ENCODE assay signal across 7 mouse cellular contexts in genomic region chr10:130280066-130280465, GRCm38 (mm10). TPM values are rescaled to one million over a fixed set of nuclear protein-coding genes. Genes with fewer than 3 reads are reported as not detected.
DNase-seq lines count a peak whose midpoint lies in the region; ATAC-seq and TF ChIP-seq lines count a peak whose summit lies in the region.

TSS of gene Neurod4 (minus strand) at chr10:130280240.

- H3K4me2 ChIP-seq in embryonic facial prominence, embryonic 15.5 days (replicated peaks), result no peak within 1 kb of the TSS
- H3K4me2 ChIP-seq in kidney, embryonic 15.5 days, result no peak within 1 kb of the TSS
- H3K4me2 ChIP-seq in midbrain, embryonic 13.5 days (replicated peaks), result peak within 1 kb of the TSS; percentile 33

- peak; percentile 47; the same call in 1 of the 2 replicates for ATAC-seq in embryonic facial prominence, embryonic 15.5 days (ENCODE audit: insufficient number of reproducible peaks, low FRiP score, low TSS enrichment, low read depth)
- peak; percentile 96 for ATAC-seq in kidney, embryonic 15.5 days (replicated peaks; ENCODE audit: low FRiP score)
- peak; percentile 59 for ATAC-seq in midbrain, embryonic 13.5 days

- H3K27me3 ChIP-seq in embryonic facial prominence, embryonic 15.5 days, result no peaks in the 10 kb centered on the region
- no peaks in the 10 kb centered on the region for H3K27me3 ChIP-seq in kidney, embryonic 15.5 days
- H3K27me3 ChIP-seq in midbrain, embryonic 13.5 days, result no peaks in the 10 kb centered on the region

- no peak within 1 kb of the TSS for H3K27ac ChIP-seq in ES-E14 (ENCODE audit: insufficient read depth, low read depth, low read length, poor library complexity, severe bottlenecking)
- no peak within 1 kb of the TSS for H3K27ac ChIP-seq in embryonic facial prominence, embryonic 15.5 days (replicated peaks)
- no peak within 1 kb of the TSS for H3K27ac ChIP-seq in kidney, embryonic 15.5 days
- no peak within 1 kb of the TSS for H3K27ac ChIP-seq in midbrain, embryonic 13.5 days

- no peaks in the 10 kb centered on the region for H3K4me1 ChIP-seq in ES-E14 (ENCODE audit: control insufficient read depth in 2 of 2, insufficient read depth in 2 of 2, low read length in 2 of 2, poor library complexity in 1 of 2)
- H3K4me1 ChIP-seq in embryonic facial prominence, embryonic 15.5 days, result no peaks in the 10 kb centered on the region
- H3K4me1 ChIP-seq in kidney, embryonic 15.5 days, result no peaks in the 10 kb centered on the region
- peaks cover 14% of the 10 kb centered on the region for H3K4me1 ChIP-seq in midbrain, embryonic 13.5 days (replicated peaks)

- no peak within 1 kb of the TSS for H3K9ac ChIP-seq in ES-E14 (ENCODE audit: insufficient read depth, low read depth, low read length, poor library complexity, severe bottlenecking)
- H3K9ac ChIP-seq in embryonic facial prominence, embryonic 15.5 days, result no peak within 1 kb of the TSS
- H3K9ac ChIP-seq in kidney, embryonic 15.5 days, result no peak within 1 kb of the TSS
- H3K9ac ChIP-seq in midbrain, embryonic 13.5 days (replicated peaks), result no peak within 1 kb of the TSS

- no peaks in the 10 kb centered on the region for H3K36me3 ChIP-seq in ES-E14 (ENCODE audit: control insufficient read depth, insufficient read depth, low read length, poor library complexity, severe bottlenecking)
- H3K36me3 ChIP-seq in embryonic facial prominence, embryonic 15.5 days, result no peaks in the 10 kb centered on the region
- no peaks in the 10 kb centered on the region for H3K36me3 ChIP-seq in kidney, embryonic 15.5 days
- H3K36me3 ChIP-seq in midbrain, embryonic 13.5 days, result no peaks in the 10 kb centered on the region

- H3K4me3 ChIP-seq in ES-E14 (ENCODE audit: insufficient read depth in 1 of 2, low read depth in 1 of 2, low read length in 2 of 2, poor library complexity in 1 of 2, severe bottlenecking in 1 of 2), result no peak within 1 kb of the TSS
- H3K4me3 ChIP-seq in embryonic facial prominence, embryonic 15.5 days (replicated peaks), result no peak within 1 kb of the TSS
- no peak within 1 kb of the TSS for H3K4me3 ChIP-seq in kidney, embryonic 15.5 days (replicated peaks)
- peak within 1 kb of the TSS; percentile 18 for H3K4me3 ChIP-seq in midbrain, embryonic 13.5 days (replicated peaks)

- DNase-seq in 416B (ENCODE audit: low read depth) (peak; percentile 88), ES-E14 (ENCODE audit: low read depth, low spot score) (peak; percentile 58)
- DNase-seq in layer of hippocampus, postnatal 10 days (ENCODE audit: low spot score in 2 of 2), result no peak
- DNase-seq in frontal cortex, postnatal 25 days (ENCODE audit: low spot score in 2 of 2), result no peak

- in situ Hi-C loops in ES-E14 (cut with MboI; ENCODE audit: low sequenced_read_pairs in 2 of 2, unreplicated experiment in 2 of 2), result no loop called here

- H3K9me3 ChIP-seq in ES-E14 (ENCODE audit: control insufficient read depth, insufficient read depth, low read depth, low read length), result no peaks in the 10 kb centered on the region
- H3K9me3 ChIP-seq in embryonic facial prominence, embryonic 15.5 days (replicated peaks), result no peaks in the 10 kb centered on the region
- H3K9me3 ChIP-seq in kidney, embryonic 15.5 days (replicated peaks), result no peaks in the 10 kb centered on the region
- H3K9me3 ChIP-seq in midbrain, embryonic 13.5 days, result no peaks in the 10 kb centered on the region

- WGBS in embryonic facial prominence, embryonic 15.5 days, result under 1% methylated on average over 7 of the region's 7 CpGs
- WGBS in kidney, embryonic 15.5 days, result 0% methylated on average over 7 of the region's 7 CpGs
- WGBS in midbrain, embryonic 13.5 days, result 2% methylated on average over 7 of the region's 7 CpGs

TF ChIP-seq in ES-E14, 5 proteins besides CTCF, POLR2A, EP300 and RAD21:
- TF ChIP-seq MAFK (IDR thresholded peaks at IDR 0.05; ENCODE audit: insufficient read depth, low read depth, low read length) (no peak), HCFC1 (IDR thresholded peaks at IDR 0.05; ENCODE audit: borderline replicate concordance, insufficient read depth, low read length) (no peak), ZNF384 (IDR thresholded peaks at IDR 0.05; ENCODE audit: low read depth, low read length) (no peak)
TF ChIP-seq in ES-E14: peak in this region for 0.

RNA-seq across cellular contexts. Expression of gene Neurod4, which starts in this region (rescaled TPM):
- total RNA-seq in ES-E14 (2012; rRNA removed), result not detected in 2 replicates
- 0.05 and 0.13 TPM in 2 replicates for polyA plus RNA-seq in embryonic facial prominence, embryonic 15.5 days (2015; fragmentation: Nextera tagmentation; extraction: Ambion mirVana)
- not detected in 2 replicates for polyA plus RNA-seq in kidney, embryonic 15.5 days (2015; fragmentation: Nextera tagmentation; extraction: Ambion mirVana)
- polyA plus RNA-seq in midbrain, embryonic 13.5 days (2015; fragmentation: Nextera tagmentation; extraction: Ambion mirVana), result 5.9 and 7.9 TPM in 2 replicates
- total RNA-seq in layer of hippocampus, postnatal 10 days (2021), result under 1 TPM; 0.62 to 0.69 TPM

Comparison
In these comparisons a context has a peak if more than half of its experiments do, and no peak if none do; other contexts are left out.
1. Peak in DNase-seq in ES-E14; RNA of the gene not detected or under 1 TPM.
2. Peak in ATAC-seq in embryonic facial prominence, embryonic 15.5 days; RNA of the gene not detected or under 1 TPM.
3. Peak in ATAC-seq in kidney, embryonic 15.5 days; RNA of the gene not detected or under 1 TPM.